Mouse (Mus musculus) gastrocnemius, postnatal 25 days (tissue): ENCODE results near the gene Gm21972. TPM values are rescaled to one million over a fixed set of nuclear protein-coding genes. Genes with fewer than 3 reads are reported as not detected.

ENCODE experiments used
- DNase-seq: peaks from one replicate; pipeline ENCODE4 v3.0.0; 2022
- total RNA-seq, 2 experiments: library from RNA; stranded (reverse); gene quantifications; 1 replicate in 1 of 2; 2 replicates in 1 of 2; pipeline ENCODE4 v1.2.3; 2021

Gene Gm21972
- total RNA-seq, 2 experiments from 2014 or later, result 0.54 to 1.3 TPM

DNA sequence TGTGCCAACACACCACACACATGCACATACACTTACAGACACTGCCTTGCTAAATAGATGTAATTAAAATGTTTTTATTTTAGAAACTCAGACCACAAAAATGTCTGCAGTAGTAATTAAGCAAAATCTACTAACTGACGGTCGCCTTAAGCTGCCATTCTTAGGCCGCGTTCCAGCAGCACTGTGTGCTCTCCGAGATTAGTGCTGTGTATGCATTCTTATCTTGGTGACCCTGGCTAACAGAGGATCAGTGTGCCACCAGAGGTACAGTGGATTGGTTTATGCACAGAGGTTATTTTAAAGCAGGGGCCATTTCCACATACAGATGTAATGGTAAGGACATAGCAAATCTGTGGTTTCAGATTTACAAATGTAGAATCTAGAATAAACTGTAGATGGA is 27.6 kb downstream of the Gm21972 start:
- no peak for DNase-seq

DNA sequence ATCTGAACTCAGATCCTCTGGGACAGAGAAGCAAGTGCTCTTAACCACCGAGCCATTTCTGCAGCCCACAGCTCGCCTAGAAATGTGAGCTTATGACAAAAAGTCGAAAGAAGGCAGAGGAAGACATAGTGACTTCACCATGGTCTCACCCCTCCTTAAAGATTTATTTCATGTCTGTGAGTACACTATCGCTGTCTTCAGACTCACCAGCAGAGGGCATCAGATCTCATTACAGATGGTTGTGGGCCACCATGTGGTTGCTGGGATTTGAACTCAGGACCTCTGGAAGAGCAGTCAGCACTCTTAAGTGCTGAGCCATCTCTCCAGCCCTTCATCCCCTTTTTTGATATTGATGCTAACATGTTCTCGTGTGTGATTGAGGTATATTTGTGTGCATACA is 41.2 kb downstream of the Gm21972 start:
- no peak for DNase-seq

DNA sequence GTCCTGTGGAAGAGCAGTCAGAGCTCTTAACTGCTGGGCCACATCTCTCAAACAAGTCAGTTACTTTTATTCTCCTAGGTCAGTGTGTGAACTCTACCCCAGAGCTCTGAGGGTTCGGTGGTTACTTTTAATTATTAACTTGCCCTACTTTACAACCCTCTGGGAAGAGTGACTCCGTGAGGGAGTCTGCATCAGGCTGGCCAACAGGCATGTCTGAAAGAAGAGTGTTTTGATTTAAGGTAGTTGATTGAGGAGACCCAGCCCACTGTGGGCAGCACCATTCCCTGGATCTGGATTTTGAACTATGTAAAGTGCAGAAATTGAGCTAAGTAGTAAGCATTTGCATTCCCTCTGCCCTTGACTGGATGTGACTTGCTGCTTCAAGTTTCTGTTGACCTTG is 42.6 kb downstream of the Gm21972 start:
- no peak for DNase-seq

DNA sequence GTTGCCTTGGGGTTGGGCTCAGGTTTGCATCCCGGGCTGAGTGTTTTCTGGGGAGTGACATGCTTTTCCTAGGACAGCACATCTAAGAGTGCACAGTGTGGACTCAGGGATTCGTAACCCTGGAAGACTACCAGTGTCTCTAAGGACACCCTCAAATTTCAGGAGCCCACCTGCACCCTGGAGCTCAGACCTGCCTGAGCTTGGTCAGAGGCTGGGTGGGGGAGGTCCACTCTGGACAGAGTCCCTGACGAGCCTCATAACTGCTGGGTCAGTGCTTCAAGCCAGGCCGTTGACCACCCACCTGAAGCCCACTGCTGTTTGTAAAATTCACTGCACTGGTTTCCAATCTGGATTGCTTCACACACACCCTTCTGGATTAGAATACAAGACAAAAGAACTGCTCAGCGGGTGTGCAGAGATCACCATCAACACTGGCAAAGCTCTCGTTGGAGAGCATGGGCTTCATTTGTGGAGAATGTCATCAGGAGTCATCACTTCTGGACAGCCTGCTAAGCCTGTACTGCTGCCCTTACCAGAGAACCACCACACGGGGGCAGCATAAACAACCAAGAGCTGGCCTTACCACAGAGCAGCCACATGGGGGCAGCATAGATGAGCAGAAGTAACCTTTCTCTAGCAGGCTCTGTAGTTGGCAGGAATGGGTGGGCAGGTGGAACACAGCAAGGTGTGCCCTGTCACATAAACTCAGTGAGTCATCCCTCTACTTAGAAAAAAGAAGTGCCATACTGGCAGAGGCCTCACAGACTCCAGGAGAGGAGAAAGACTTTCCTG is 45.2 kb downstream of the Gm21972 start:
- DNase-seq, result peak; percentile 68

DNA sequence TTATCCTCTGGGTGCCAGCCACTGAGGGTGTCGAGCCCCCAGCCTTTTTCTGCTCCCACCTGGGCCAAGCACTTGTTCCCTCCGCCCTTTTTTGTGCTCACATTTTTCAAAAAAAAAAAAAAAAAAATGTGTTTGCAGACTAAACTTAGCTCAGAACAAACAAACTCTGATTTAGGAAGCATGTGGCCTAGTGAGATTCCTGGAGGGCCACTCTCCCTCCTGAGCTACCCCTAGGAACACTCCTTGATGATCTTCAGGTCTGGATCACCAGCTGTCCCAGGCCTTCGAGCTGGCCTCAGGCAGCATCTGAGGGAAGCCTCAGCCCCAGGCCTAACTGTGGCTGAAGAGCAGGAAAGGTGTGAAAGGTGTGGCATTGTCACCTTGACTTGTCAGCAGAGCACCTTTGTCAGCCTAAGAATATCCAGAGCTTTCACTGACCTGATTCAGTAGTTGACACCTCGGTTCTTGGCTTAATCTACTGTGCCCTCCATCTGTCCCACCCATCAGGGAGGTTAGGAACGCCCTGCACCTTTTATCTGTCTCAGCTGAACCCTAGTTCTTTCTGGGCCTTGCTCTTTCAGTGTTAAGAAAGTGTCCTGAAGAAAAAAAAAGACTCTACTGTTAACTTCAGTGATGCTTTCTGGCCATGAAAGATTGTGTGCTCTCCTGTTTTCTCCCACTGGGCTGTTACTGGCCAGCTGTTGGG is 48.7 kb downstream of the Gm21972 start:
- no peak for DNase-seq

DNA sequence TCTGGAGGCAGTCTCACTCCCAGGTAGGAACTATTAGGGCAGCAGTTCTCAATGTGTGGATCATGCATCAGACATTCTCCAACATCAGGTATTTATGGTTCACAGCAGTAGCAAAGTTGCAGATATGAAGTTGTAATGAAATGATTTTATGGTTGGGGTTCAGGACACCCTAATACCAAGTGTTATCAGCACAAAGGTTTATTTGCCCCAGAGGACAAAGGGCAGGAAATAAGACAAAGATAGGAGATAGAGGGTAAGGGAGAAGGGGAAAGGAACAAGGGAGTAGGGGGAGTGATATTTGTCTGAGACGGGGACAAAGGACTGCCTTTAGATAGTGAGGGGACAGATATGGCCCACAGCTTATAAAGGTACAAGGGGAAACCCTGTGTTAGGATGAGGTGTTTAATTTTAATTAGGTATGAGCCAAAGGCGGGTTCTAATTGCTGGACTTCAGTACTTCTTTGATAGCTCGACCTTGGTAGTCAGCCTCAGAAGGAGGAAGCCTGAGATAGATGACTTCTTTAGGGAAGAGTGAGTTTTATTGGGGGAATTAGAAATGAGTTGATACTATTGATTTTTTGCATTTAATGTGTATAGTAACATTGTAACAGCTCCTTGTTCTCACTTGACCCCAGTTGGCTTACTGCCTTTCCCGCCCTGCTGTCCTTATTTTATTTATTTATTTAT is 50.3 kb downstream of the Gm21972 start:
- no peak for DNase-seq

DNA sequence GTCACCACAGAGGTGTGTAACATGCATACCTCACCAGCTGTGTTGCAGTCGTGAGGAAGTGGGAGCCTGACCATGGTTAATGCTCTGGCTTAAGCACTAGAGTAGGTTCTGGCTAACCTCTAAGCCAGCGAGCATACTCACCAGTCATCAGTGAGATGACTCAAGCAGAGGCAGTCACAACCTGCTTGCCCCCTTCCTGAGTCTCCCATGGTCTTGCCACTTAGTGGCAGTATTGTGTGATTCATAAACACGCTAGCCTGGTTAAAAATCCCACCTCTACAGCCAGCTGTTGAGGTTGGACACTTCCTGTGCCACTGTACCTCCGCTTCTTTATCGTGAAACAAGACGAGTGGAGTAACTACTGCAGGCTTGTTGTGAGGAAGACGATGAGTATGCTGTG is 53.3 kb downstream of the Gm21972 start:
- no peak for DNase-seq

DNA sequence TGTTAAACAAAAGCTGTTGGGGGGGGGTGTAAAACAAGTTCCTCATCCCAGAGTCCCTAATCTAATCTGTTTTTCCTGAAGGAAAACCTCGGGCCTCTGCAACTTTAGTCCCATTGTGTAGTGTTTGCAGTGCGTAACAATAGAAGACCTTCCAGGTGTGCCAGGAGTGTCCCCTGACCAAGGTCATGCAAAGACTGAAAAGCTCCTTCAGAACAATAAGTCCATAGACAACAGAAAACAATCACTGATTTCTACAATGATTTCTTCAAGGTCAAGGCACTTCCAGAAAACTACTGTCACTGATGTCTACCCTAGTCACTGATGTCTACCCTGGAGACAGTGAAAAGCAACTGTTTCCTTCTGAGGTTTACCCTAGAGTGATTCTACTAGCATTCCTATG is 54.4 kb downstream of the Gm21972 start:
- DNase-seq, result no peak

DNA sequence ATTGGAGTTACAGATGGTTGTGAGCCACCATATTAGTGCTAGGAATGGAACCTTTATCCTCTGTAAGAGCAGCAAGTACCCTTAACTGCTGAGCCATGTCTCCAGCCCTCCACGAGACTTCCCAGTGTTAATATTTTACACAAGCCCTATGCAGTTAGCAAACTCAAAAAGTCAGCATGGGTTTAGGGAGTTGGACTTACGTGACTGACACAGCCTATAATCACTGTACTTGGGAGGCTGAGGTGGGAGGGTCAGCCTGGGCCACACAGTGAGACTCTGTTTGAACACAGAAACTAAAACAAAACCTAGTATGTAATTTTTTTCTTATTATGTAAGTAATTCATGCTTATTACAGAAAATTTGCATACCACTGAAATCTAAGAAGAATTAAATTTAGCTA is 54.8 kb downstream of the Gm21972 start:
- no peak for DNase-seq

DNA sequence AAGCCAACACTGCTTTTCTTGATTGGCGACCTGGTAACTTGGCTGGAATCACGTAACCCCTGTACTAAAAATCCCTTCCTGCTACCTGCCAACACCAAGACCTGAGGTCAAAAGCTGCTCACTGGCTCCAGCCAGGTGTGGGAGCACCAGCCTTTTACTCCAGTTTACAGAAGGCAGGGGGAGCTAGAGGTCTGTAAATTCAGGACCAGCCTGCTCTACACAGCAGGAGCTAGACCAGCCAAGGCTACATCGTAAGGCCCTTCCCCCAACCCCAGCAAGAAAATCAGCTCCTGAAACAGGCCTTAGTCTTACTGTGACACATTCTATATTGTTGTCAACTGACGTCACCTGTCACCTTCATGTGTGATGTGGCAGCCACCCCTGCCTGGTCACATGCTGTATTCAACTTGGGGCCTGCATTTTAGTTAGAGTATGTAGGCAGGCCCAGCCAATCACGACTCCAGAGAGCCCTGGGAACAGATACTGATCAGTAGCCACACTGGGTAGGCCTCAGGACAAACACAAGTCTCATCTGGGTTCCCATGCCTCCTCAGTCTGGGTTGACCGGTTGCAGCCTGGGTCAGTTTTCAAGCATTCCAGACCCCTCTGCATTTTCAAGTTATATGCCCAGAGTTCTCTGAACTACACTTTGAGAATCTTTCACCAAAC is 55.7 kb downstream of the Gm21972 start:
- DNase-seq, result no peak

DNA sequence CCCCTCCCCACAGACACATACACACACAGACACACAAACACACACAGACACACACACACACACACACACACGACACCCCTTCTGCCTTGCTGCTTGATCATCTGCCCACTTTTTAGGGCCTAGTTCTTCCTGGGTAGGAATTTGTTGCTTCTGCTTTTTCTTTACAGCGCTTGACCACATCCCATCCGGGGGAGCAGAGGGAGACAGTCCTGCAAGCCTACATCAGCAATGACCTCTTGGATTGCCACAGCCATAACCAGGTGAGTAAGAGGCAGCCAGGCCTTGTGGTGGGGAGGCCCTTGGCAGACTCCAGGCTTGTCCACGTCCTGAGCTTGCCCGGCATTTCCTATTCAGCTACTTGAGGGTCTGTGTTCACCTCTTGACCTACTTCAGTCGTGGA is 57.4 kb downstream of the Gm21972 start:
- DNase-seq, result no peak

DNA sequence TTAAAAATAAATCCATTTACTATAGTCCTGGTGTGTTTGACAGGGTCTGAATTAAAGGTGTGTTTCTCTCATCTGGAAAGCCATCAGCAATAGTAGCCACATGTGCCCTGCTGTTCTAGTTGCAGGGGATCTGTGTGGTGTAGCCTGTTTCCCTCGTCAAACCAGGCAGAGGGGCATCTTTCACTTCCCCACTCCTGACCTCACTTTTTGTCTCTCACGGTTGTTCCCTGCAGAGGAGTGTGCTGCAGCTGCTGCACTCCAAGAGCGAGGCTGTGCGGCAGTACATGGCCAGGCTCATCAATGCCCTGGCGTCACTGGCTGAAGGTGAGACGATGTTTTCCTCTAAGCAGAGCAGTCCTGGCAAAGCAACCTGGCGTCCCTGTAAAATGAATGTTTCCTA is 60.6 kb downstream of the Gm21972 start:
- no peak for DNase-seq

DNA sequence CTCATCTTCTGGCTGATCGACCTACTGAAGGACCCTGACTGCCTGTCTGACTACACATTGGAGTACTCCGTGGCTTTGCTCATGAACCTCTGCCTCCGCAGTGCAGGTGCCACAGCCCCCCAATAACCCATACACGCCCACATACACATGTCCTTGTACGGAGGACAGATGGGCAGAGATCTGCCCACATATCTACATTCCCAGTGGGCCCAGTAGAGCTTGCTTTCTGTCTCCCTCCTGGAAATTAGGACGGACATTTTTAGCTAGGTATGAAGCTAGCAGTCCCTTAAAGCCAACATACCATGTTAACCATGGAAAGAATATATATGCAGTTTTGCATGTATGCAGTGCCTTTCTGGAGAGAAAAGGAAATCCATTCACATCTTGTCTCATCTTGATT is 64.8 kb downstream of the Gm21972 start:
- no peak for DNase-seq

DNA sequence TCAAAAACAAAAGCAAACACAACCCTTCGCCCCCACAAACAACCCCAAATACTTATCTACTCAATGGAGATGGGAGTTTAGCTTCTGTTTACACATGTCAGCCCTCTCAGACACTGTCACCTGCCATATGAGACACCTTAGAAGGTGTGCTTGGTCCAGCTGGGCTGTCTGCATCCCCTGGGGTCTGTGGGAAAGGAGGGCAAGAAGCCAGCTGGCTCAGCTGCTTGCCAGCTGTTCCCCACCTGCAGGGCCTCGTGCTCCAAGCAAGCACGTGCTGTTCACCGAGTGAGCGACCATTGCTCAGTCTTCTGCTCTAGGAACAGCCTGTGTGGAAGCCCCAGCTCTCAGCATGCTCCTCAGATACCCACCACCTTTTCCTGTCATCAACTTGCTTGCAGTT is 65.6 kb downstream of the Gm21972 start:
- no peak for DNase-seq

DNA sequence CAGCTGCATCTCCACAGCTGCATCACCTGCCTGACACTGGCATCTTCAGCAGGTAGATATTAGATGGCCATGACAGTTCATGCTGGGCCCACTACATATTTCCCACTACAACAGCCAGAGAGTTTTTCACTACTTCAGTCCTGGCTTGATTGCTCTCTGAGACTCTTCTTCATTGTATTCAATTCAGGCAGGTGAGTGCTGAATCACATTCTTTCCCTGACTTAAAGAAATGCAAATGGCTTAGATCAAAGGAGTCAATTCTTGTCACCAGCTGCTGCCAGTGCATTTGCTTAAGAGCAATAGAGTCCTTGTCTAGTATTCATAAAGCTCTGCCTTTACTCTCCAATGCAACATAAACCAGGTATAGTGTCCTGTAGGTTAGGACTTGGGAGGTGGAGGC is 67.9 kb downstream of the Gm21972 start:
- no peak for DNase-seq

DNA sequence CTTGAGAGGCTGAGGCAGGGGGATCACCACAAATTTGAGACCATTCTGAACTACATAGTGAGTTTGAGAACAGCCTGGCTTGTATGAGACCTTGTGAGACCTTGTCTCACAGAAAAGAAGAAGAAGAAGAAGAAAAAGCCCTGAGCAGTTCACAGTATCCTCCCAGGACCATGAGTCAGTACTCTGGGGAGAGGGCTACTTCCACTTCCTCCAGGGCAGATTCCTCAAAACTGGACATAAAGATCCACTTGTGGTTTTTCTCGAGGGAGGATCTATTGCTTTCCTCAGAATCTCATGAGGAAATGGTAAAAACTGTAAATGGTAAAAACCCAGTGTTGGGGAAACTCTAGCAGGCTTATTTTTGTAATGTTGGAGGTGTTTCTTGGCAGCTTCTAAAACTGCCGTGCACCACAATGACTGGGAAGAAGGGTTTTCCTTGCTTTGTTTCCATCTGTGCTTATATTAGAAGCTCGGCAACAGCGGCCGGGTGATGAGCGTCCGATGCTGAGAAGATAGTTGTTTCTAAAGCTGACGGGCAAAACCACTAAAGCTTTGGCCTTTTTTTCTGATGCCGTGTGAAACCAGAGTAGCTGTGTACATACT is 69.3 kb downstream of the Gm21972 start:
- no peak for DNase-seq

DNA sequence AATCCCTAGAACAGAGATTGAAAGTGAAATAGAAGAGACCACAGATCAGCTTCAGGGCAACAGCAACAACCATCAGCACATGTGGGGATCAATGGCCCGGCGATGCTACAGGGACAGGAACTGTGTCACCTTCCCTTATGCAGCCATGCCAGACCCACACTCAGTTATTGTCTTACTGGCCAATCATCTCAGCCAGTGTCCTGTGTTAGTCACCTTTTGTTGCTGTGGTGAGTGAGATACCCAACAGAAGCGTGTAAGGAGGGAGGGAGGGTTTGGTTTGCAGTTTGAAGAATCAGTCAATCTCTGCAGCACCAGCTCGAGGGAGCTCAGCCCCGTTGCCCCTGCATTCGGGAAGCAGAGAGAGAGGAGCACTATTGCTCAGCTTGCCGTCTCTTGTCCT is 77.2 kb downstream of the Gm21972 start:
- no peak for DNase-seq

DNA sequence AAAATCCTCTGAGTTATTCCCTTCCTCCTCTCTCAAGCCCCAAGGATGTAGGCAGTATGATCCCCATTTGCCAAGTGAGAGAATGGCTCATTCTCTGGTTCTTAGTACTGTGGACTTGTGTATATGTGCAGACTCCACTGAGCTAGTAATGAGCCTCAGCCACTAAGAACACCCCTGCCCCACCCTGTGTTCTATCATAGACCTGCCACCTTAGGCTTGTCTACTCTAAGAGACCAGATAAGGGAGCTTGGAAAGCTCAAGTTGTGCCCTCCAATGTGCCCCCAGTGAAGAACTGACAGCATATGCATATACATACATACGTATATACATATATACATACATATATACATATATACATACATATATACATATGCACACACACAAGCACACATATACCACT is 78.1 kb downstream of the Gm21972 start:
- no peak for DNase-seq
